Mouse (Mus musculus) erythroblast, embryonic 14.5 days (primary cell): ENCODE results near the gene Zfpl1.

ENCODE experiments used
- GATA1 ChIP-seq: IDR thresholded peaks from 2 replicates; pipeline ENCODE4 v1.6.1; 2012; ENCODE audit warnings: low read length, inconsistent platforms, mixed read lengths
- TAL1 ChIP-seq: IDR thresholded peaks from 3 replicates; pipeline ENCODE4 v1.6.1; 2012; ENCODE audit warnings: low read length, inconsistent platforms, mixed read lengths

DNA sequence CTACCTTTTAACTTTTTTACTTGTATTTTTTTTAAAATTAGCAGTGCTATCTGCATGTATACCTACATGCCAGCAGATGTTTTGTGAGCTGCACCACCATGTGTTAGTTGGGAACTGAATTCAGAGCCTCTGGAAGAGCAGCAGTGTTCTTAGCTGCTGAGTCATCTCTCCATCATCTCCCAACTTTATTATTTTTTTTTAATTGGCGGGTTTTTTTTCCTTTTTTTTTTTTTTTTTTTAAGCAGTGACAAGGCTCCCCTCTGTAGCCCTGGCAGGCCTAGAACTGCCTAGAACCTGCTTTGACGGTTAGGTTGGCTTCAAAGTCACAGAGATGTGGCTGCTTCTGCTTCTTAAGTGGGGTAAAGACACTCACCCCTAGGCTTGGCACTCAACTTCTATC is 40.1 kb upstream of the Zfpl1 start:
- TF ChIP-seq TAL1 (no peak), GATA1 (no peak)
